Mouse (Mus musculus): ENCODE measurements around the gene Abr. TPM values are rescaled to one million over a fixed set of nuclear protein-coding genes. Genes with fewer than 3 reads are reported as not detected.

The Abr gene
- polyA plus RNA-seq, 1 experiment, result 54.8 TPM

- WGBS, result 84% methylated on average over 1 of the region's 1 CpGs
- Histone ChIP-seq H3K4me3 (replicated peaks; ENCODE audit: extremely low read depth, low read depth, low read length) (no peak overlapping the region), H3K4me1 (ENCODE audit: control insufficient read depth, insufficient read depth, low read length) (peaks cover 17% of the 10 kb centered on the region)
- no peak for DNase-seq
- TF ChIP-seq POLR2A (IDR thresholded peaks at IDR 0.05; ENCODE audit: borderline replicate concordance, extremely low read depth, low read depth, low read length), result no peak
- TF ChIP-seq CTCF (IDR thresholded peaks at IDR 0.05; ENCODE audit: insufficient read depth, low read length), result no peak
These were observed 117.0 kb downstream of the Abr start for GRCm38 (mm10) chr11:76505106-76505505.

DNA sequence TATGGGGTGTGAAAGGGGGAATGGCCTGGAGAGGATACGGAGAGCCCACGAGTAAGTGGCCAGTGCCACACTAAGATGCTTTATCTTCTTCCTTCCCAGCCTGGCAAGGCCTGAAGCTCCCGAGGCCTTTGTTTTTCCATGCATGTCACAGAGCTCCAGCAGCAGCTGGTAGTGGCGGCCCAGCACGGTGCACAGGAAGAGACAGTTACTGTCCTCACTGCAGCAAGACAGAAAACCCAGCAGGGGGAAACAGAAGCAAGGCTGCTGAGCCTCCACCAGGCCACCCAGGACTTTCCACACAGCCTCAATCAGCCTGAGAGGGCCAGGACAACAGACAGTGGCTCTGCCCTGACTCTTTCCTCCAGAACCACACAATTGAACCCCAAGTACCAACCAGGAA lies 118.1 kb downstream of the Abr start:
- Histone ChIP-seq H3K4me3 (replicated peaks; ENCODE audit: extremely low read depth, low read depth, low read length) (no peak overlapping the region), H3K4me1 (ENCODE audit: control insufficient read depth, insufficient read depth, low read length) (peaks cover 17% of the 10 kb centered on the region)
- TF ChIP-seq POLR2A (IDR thresholded peaks at IDR 0.05; ENCODE audit: borderline replicate concordance, extremely low read depth, low read depth, low read length) (no peak), CTCF (IDR thresholded peaks at IDR 0.05; ENCODE audit: insufficient read depth, low read length) (no peak)
- no peak for DNase-seq
- 37% methylated on average over 5 of the region's 5 CpGs for WGBS

- no peak overlapping the region for H3K4me3 ChIP-seq (replicated peaks; ENCODE audit: extremely low read depth, low read depth, low read length)
- no peak for DNase-seq
- WGBS, result 57% methylated on average over 1 of the region's 1 CpGs
- no peak for TF ChIP-seq POLR2A (IDR thresholded peaks at IDR 0.05; ENCODE audit: borderline replicate concordance, extremely low read depth, low read depth, low read length)
- no peak for TF ChIP-seq CTCF (IDR thresholded peaks at IDR 0.05; ENCODE audit: insufficient read depth, low read length)
- peaks cover 11% of the 10 kb centered on the region for H3K4me1 ChIP-seq (ENCODE audit: control insufficient read depth, insufficient read depth, low read length)
These were observed 122.1 kb downstream of the Abr start for GRCm38 (mm10) chr11:76499987-76500386.

GRCm38 (mm10) chr11:76499564-76499963 lies 122.5 kb downstream of the Abr start:
- DNase-seq, result no peak
- 73% methylated on average over 7 of the region's 7 CpGs for WGBS
- TF ChIP-seq CTCF (IDR thresholded peaks at IDR 0.05; ENCODE audit: insufficient read depth, low read length), result no peak
- no peak for TF ChIP-seq POLR2A (IDR thresholded peaks at IDR 0.05; ENCODE audit: borderline replicate concordance, extremely low read depth, low read depth, low read length)
- H3K4me1 ChIP-seq (ENCODE audit: control insufficient read depth, insufficient read depth, low read length), result peaks cover 8% of the 10 kb centered on the region
- H3K4me3 ChIP-seq (replicated peaks; ENCODE audit: extremely low read depth, low read depth, low read length), result no peak overlapping the region

DNA sequence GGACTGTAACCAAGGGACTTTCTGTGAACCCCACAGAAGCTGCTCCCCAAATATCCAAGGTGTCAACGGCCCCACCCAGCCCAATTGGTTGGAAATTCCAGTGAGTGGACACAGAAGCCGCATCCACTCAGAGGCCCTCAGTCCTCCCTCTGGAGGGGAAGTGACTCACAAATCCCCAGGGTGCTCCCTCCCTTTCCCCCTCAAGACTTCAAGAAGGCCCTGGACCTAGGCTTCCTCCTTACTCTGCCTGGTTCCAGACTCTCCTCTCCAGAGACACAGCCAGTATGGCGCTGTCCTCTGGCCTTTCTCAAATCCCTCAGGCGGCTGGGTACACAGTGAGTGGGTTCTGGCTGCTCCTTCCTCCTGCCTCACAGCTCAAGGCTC lies 124.4 kb downstream of the Abr start:
- peaks cover 20% of the 10 kb centered on the region for H3K4me1 ChIP-seq (ENCODE audit: control insufficient read depth, insufficient read depth, low read length)
- no peak for DNase-seq
- WGBS, result 65% methylated on average over 4 of the region's 4 CpGs
- H3K4me3 ChIP-seq (replicated peaks; ENCODE audit: extremely low read depth, low read depth, low read length), result no peak overlapping the region
- TF ChIP-seq CTCF (IDR thresholded peaks at IDR 0.05; ENCODE audit: insufficient read depth, low read length), result no peak
- no peak for TF ChIP-seq POLR2A (IDR thresholded peaks at IDR 0.05; ENCODE audit: borderline replicate concordance, extremely low read depth, low read depth, low read length)

GRCm38 (mm10) chr11:76497066-76497768 lies 124.9 kb downstream of the Abr start:
- peaks cover 25% of the 10 kb centered on the region for H3K4me1 ChIP-seq (ENCODE audit: control insufficient read depth, insufficient read depth, low read length)
- 59% methylated on average over 9 of the region's 9 CpGs for WGBS
- TF ChIP-seq POLR2A (IDR thresholded peaks at IDR 0.05; ENCODE audit: borderline replicate concordance, extremely low read depth, low read depth, low read length), result no peak
- no peak for DNase-seq
- no peak overlapping the region for H3K4me3 ChIP-seq (replicated peaks; ENCODE audit: extremely low read depth, low read depth, low read length)

GRCm38 (mm10) chr11:76496086-76496771 lies 125.9 kb downstream of the Abr start:
- TF ChIP-seq POLR2A (IDR thresholded peaks at IDR 0.05; ENCODE audit: borderline replicate concordance, extremely low read depth, low read depth, low read length) (no peak), CTCF (IDR thresholded peaks at IDR 0.05; ENCODE audit: insufficient read depth, low read length) (peak; percentile 77)
- no peak for DNase-seq
- WGBS, result 63% methylated on average over 6 of the region's 6 CpGs
- peaks cover 32% of the 10 kb centered on the region for H3K4me1 ChIP-seq (ENCODE audit: control insufficient read depth, insufficient read depth, low read length)
- H3K4me3 ChIP-seq (replicated peaks; ENCODE audit: extremely low read depth, low read depth, low read length), result no peak overlapping the region

DNA sequence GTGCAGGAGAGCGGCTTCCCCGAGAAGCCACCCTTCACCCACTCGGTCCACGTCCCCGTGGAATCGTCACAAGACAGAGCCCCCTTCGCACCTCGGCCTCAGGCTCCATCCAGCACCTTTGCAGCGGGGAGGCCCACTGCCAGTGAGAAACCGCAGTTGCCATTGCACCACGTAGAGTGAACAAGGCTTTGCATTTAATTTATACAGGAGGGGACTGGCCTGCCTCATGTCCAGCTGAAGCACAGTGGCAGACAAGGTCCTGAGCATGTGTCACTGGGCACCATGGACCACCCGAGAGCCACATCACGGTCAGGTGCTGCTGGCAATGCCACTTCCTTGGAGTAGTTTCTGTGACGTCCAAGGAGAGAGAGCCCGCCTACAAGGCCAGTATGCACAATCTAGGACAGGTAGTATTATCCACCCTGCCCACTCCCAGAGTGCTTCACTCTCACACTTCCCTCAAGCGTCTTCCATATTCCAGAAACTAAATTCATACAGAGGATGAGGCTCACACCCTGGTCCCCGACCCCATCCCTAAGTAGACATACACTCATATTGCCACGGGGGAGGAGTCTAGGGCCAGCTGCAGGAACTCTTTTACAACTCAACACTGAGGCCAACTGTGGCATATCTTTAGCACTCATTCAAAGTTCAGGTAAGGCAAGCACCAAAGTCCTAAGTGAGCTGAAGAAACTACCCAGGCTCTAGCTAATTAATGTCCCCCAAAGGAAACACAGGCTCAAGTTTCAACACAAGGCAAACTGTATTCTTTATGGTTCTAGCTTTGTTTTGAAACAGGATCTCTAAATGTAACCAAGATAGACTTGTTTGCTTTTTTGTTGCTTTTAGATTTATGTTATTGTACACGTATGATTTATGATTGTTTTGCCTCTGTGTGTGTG lies 126.7 kb downstream of the Abr start:
- Histone ChIP-seq H3K4me3 (replicated peaks; ENCODE audit: extremely low read depth, low read depth, low read length) (peak overlapping the region; percentile 81), H3K4me1 (ENCODE audit: control insufficient read depth, insufficient read depth, low read length) (peaks cover 32% of the 10 kb centered on the region)
- DNase-seq, result peak; percentile 64
- TF ChIP-seq POLR2A (IDR thresholded peaks at IDR 0.05; ENCODE audit: borderline replicate concordance, extremely low read depth, low read depth, low read length) (no peak), CTCF (IDR thresholded peaks at IDR 0.05; ENCODE audit: insufficient read depth, low read length) (no peak)
- 6% methylated on average over 19 of the region's 19 CpGs for WGBS

DNA sequence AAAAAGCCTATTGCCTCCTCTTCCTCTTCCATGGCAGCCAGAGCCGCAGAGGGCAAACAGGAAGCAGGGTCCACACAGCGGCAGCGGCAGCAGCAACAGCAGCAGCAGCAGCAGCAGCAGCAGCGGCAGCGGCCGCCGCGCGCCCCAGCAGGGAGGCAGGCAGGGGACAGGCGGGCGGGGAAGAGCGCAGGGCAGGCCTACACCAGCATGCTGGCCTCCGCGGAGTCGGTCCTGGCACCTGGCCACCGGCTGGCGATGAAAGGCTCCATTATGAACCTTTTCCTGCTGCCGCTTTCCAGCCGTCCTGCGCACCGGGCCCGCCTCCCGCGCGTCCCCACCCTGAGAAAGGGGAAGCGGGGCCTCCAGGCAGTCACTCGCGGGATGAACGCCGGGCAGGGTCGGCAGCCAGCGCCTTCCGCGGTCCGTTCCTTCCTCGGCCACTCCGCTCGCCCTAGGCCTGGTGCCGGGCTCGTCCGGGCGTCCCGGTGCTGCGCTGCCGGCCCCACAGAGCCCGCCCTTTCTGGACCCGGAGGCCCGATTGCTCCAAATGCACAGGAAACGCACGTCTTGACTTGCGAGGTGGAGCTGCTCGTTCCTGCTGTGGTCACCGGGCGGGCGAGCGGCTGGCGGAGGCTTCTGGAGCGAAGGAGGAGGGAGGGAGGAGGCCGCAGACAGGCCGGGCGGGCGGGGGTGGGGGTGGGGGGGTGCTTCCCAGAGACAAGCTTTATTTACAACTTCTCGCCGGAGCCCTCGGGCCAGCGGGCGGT lies 127.6 kb downstream of the Abr start:
- Histone ChIP-seq H3K4me1 (ENCODE audit: control insufficient read depth, insufficient read depth, low read length) (peaks cover 33% of the 10 kb centered on the region), H3K4me3 (replicated peaks; ENCODE audit: extremely low read depth, low read depth, low read length) (peak overlapping the region; percentile 81)
- under 1% methylated on average over 64 of the region's 67 CpGs for WGBS
- TF ChIP-seq POLR2A (IDR thresholded peaks at IDR 0.05; ENCODE audit: borderline replicate concordance, extremely low read depth, low read depth, low read length), result peak; percentile 50; the same call in 1 of the 2 replicates
- no peak for TF ChIP-seq CTCF (IDR thresholded peaks at IDR 0.05; ENCODE audit: insufficient read depth, low read length)
- peak; percentile 89 for DNase-seq
